Mouse (Mus musculus) liver, adult 2 months (tissue): Measurements from ENCODE around the gene Aagab.

Experiments used
- CTCF ChIP-seq: fragments of 200-500 bp; IDR thresholded peaks from 2 replicates; pipeline ENCODE4 v1.5.1; 2011; ENCODE audit warnings: low read depth, low read length, control low read depth
- POLR2A ChIP-seq: fragments of 200-500 bp; IDR thresholded peaks from 2 replicates; pipeline ENCODE4 v1.6.1; 2011; ENCODE audit warnings: low read length, control low read depth; ENCODE audit not compliant: insufficient read depth; ENCODE audit errors: extremely low read depth

- no peak for TF ChIP-seq POLR2A
- TF ChIP-seq CTCF, result no peak
These were observed 57.6 kb downstream of the Aagab start for GRCm38 (mm10) chr9:63660061-63660460.
